Mouse (Mus musculus): ENCODE measurements around the gene Epb41. TPM values are rescaled to one million over a fixed set of nuclear protein-coding genes. Genes with fewer than 3 reads are reported as not detected.

Gene Epb41
- polyA plus RNA-seq, 1 experiment from 2014 or later = 59.6 TPM

- Histone ChIP-seq H3K27ac (ENCODE audit: low read depth) (no peak overlapping the region), H3K36me3 (ENCODE audit: control insufficient read depth, insufficient read depth, low read length) (no peaks in the 10 kb centered on the region), H3K27me3 (replicated peaks; ENCODE audit: control insufficient read depth, insufficient read depth, low read length) (no peaks in the 10 kb centered on the region), H3K4me1 (replicated peaks; ENCODE audit: control insufficient read depth, insufficient read depth, low read length) (0 out of 2 replicates have a peak, but pooled peaks cover 2% of the 10 kb centered on the region), H3K9ac (ENCODE audit: low read length) (no peak overlapping the region), H3K4me2 (ENCODE audit: low read length) (no peak overlapping the region), H3K4me3 (ENCODE audit: low read depth, low read length) (no peak overlapping the region), H3K9me3 (ENCODE audit: control insufficient read depth, low read length) (no peaks in the 10 kb centered on the region)
- 60% methylated on average over 17 of the region's 17 CpGs for WGBS
- ATAC-seq (replicated peaks; ENCODE audit: low FRiP score, low TSS enrichment, low read depth) (no peak), DNase-seq (ENCODE audit: low spot score) (no peak)
Measured at GRCm38 (mm10) chr4:132060040-132060832, 14.9 kb downstream of the Epb41 start.

GRCm38 (mm10) chr4:132059541-132059940 lies 15.6 kb downstream of the Epb41 start:
- no peak overlapping the region for H3K4me2 ChIP-seq (ENCODE audit: low read length)
- no peak for DNase-seq (ENCODE audit: low spot score)
- H3K9ac ChIP-seq (ENCODE audit: low read length) = no peak overlapping the region
- no peak overlapping the region for H3K4me3 ChIP-seq (ENCODE audit: low read depth, low read length)
- no peaks in the 10 kb centered on the region for H3K9me3 ChIP-seq (ENCODE audit: control insufficient read depth, low read length)
- 0 out of 2 replicates have a peak, but pooled peaks cover 2% of the 10 kb centered on the region for H3K4me1 ChIP-seq (replicated peaks; ENCODE audit: control insufficient read depth, insufficient read depth, low read length)
- H3K27ac ChIP-seq (ENCODE audit: low read depth) = no peak overlapping the region
- H3K27me3 ChIP-seq (replicated peaks; ENCODE audit: control insufficient read depth, insufficient read depth, low read length) = no peaks in the 10 kb centered on the region
- H3K36me3 ChIP-seq (ENCODE audit: control insufficient read depth, insufficient read depth, low read length) = no peaks in the 10 kb centered on the region
- no peak for ATAC-seq (replicated peaks; ENCODE audit: low FRiP score, low TSS enrichment, low read depth)
- 95% methylated on average over 2 of the region's 2 CpGs for WGBS

GRCm38 (mm10) chr4:132057311-132057710 lies 17.8 kb downstream of the Epb41 start:
- no peak for DNase-seq (ENCODE audit: low spot score)
- H3K9me3 ChIP-seq (ENCODE audit: control insufficient read depth, low read length) = no peaks in the 10 kb centered on the region

GRCm38 (mm10) chr4:132051321-132052275 lies 23.5 kb downstream of the Epb41 start:
- no peaks in the 10 kb centered on the region for H3K27me3 ChIP-seq (replicated peaks; ENCODE audit: control insufficient read depth, insufficient read depth, low read length)
- no peak overlapping the region for H3K4me3 ChIP-seq (ENCODE audit: low read depth, low read length)
- H3K27ac ChIP-seq (ENCODE audit: low read depth) = no peak overlapping the region
- no peak for DNase-seq (ENCODE audit: low spot score)
- no peaks in the 10 kb centered on the region; the same call in 1 of the 2 replicates for H3K4me1 ChIP-seq (replicated peaks; ENCODE audit: control insufficient read depth, insufficient read depth, low read length)
- H3K9ac ChIP-seq (ENCODE audit: low read length) = no peak overlapping the region
- no peaks in the 10 kb centered on the region for H3K9me3 ChIP-seq (ENCODE audit: control insufficient read depth, low read length)
- no peak overlapping the region for H3K4me2 ChIP-seq (ENCODE audit: low read length)
- H3K36me3 ChIP-seq (ENCODE audit: control insufficient read depth, insufficient read depth, low read length) = no peaks in the 10 kb centered on the region
- no peak for ATAC-seq (replicated peaks; ENCODE audit: low FRiP score, low TSS enrichment, low read depth)
- 72% methylated on average over 10 of the region's 10 CpGs for WGBS

More at GRCm38 (mm10) chr4:132057311-132057710, 17.8 kb downstream of the Epb41 start:
- Histone ChIP-seq H3K27me3 (replicated peaks; ENCODE audit: control insufficient read depth, insufficient read depth, low read length) (no peaks in the 10 kb centered on the region), H3K36me3 (ENCODE audit: control insufficient read depth, insufficient read depth, low read length) (no peaks in the 10 kb centered on the region), H3K27ac (ENCODE audit: low read depth) (no peak overlapping the region), H3K4me3 (ENCODE audit: low read depth, low read length) (no peak overlapping the region), H3K4me1 (replicated peaks; ENCODE audit: control insufficient read depth, insufficient read depth, low read length) (0 out of 2 replicates have a peak, but pooled peaks cover 1% of the 10 kb centered on the region), H3K9ac (ENCODE audit: low read length) (no peak overlapping the region), H3K4me2 (ENCODE audit: low read length) (no peak overlapping the region)
- ATAC-seq (replicated peaks; ENCODE audit: low FRiP score, low TSS enrichment, low read depth) = no peak

GRCm38 (mm10) chr4:132049549-132050200 lies 25.4 kb downstream of the Epb41 start:
- Histone ChIP-seq H3K27me3 (replicated peaks; ENCODE audit: control insufficient read depth, insufficient read depth, low read length) (no peaks in the 10 kb centered on the region), H3K4me3 (ENCODE audit: low read depth, low read length) (0 out of 2 replicates have a peak overlapping the region, but pooled peaks have one; percentile 7), H3K9ac (ENCODE audit: low read length) (no peak overlapping the region), H3K27ac (ENCODE audit: low read depth) (no peak overlapping the region), H3K36me3 (ENCODE audit: control insufficient read depth, insufficient read depth, low read length) (no peaks in the 10 kb centered on the region), H3K4me1 (replicated peaks; ENCODE audit: control insufficient read depth, insufficient read depth, low read length) (no peaks in the 10 kb centered on the region; the same call in 1 of the 2 replicates), H3K4me2 (ENCODE audit: low read length) (peak overlapping the region; percentile 89), H3K9me3 (ENCODE audit: control insufficient read depth, low read length) (no peaks in the 10 kb centered on the region)
- WGBS = 18% methylated on average over 14 of the region's 15 CpGs
- DNase-seq (ENCODE audit: low spot score) = no peak
- ATAC-seq (replicated peaks; ENCODE audit: low FRiP score, low TSS enrichment, low read depth) = no peak

- peak; percentile 99 for ATAC-seq (replicated peaks; ENCODE audit: low FRiP score, low TSS enrichment, low read depth)
- peak overlapping the region; percentile 92 for H3K27ac ChIP-seq (ENCODE audit: low read depth)
- no peaks in the 10 kb centered on the region; the same call in 1 of the 2 replicates for H3K4me1 ChIP-seq (replicated peaks; ENCODE audit: control insufficient read depth, insufficient read depth, low read length)
- H3K9ac ChIP-seq (ENCODE audit: low read length) = peak overlapping the region; percentile 91
- peak overlapping the region; percentile 89 for H3K4me2 ChIP-seq (ENCODE audit: low read length)
- H3K9me3 ChIP-seq (ENCODE audit: control insufficient read depth, low read length) = no peaks in the 10 kb centered on the region
- H3K36me3 ChIP-seq (ENCODE audit: control insufficient read depth, insufficient read depth, low read length) = no peaks in the 10 kb centered on the region
- peak overlapping the region; percentile 70 for H3K4me3 ChIP-seq (ENCODE audit: low read depth, low read length)
- DNase-seq (ENCODE audit: low spot score) = peak; percentile 92
- 2% methylated on average over 30 of the region's 46 CpGs for WGBS
- no peaks in the 10 kb centered on the region for H3K27me3 ChIP-seq (replicated peaks; ENCODE audit: control insufficient read depth, insufficient read depth, low read length)
Measured at GRCm38 (mm10) chr4:132048995-132049404, 26.1 kb downstream of the Epb41 start.

GRCm38 (mm10) chr4:132048011-132048991 lies 26.8 kb downstream of the Epb41 start:
- H3K36me3 ChIP-seq (ENCODE audit: control insufficient read depth, insufficient read depth, low read length) = no peaks in the 10 kb centered on the region
- under 1% methylated on average over 88 of the region's 95 CpGs for WGBS
- H3K27ac ChIP-seq (ENCODE audit: low read depth) = peak overlapping the region; percentile 92
- peak overlapping the region; percentile 89 for H3K4me2 ChIP-seq (ENCODE audit: low read length)
- no peaks in the 10 kb centered on the region for H3K9me3 ChIP-seq (ENCODE audit: control insufficient read depth, low read length)
- H3K9ac ChIP-seq (ENCODE audit: low read length) = peak overlapping the region; percentile 91
- ATAC-seq (replicated peaks; ENCODE audit: low FRiP score, low TSS enrichment, low read depth) = peak; percentile 56
- no peaks in the 10 kb centered on the region; the same call in 1 of the 2 replicates for H3K4me1 ChIP-seq (replicated peaks; ENCODE audit: control insufficient read depth, insufficient read depth, low read length)
- peak; percentile 82 for DNase-seq (ENCODE audit: low spot score)
- no peaks in the 10 kb centered on the region for H3K27me3 ChIP-seq (replicated peaks; ENCODE audit: control insufficient read depth, insufficient read depth, low read length)
- peak overlapping the region; percentile 70 for H3K4me3 ChIP-seq (ENCODE audit: low read depth, low read length)
